Mouse (Mus musculus): ENCODE measurements around the gene Lrit2. TPM values are rescaled to one million over a fixed set of nuclear protein-coding genes. Genes with fewer than 3 reads are reported as not detected.

Gene Lrit2
- polyA plus RNA-seq, 1 experiment = not detected

- Histone ChIP-seq H3K4me1 (ENCODE audit: control insufficient read depth, insufficient read depth, insufficient read length) (no peaks in the 10 kb centered on the region), H3K4me3 (ENCODE audit: extremely low read depth, insufficient read depth, insufficient read length) (no peak overlapping the region), H3K36me3 (ENCODE audit: control insufficient read depth, insufficient read depth, low read length) (no peaks in the 10 kb centered on the region), H3K27ac (ENCODE audit: insufficient read depth, low read length) (no peak overlapping the region), H3K27me3 (ENCODE audit: control insufficient read depth, insufficient read depth, low read length) (0 out of 2 replicates have a peak, but pooled peaks cover 1% of the 10 kb centered on the region)
- TF ChIP-seq CTCF (IDR thresholded peaks at IDR 0.05; ENCODE audit: extremely low read depth, insufficient read depth, insufficient read length, insufficient replicate concordance) = no peak
- no peak for TF ChIP-seq POLR2A (IDR thresholded peaks at IDR 0.05; ENCODE audit: low read depth, low read length)
- 80% methylated on average over 4 of the region's 4 CpGs for WGBS
- no peak for DNase-seq (ENCODE audit: low read depth in 1 of 2, low spot score in 2 of 2)
Observed at GRCm38 (mm10) chr14:37095556-37095955, 27.8 kb downstream of the Lrit2 start.

GRCm38 (mm10) chr14:37097956-37098530 lies 30.3 kb downstream of the Lrit2 start, which contains the start of gene Cdhr1:
Gene Cdhr1, minus strand, starts transcription at chr14:37098347.
- no peak for TF ChIP-seq CTCF (IDR thresholded peaks at IDR 0.05; ENCODE audit: extremely low read depth, insufficient read depth, insufficient read length, insufficient replicate concordance)
- no peak for TF ChIP-seq POLR2A (IDR thresholded peaks at IDR 0.05; ENCODE audit: low read depth, low read length)
- Histone ChIP-seq H3K36me3 (ENCODE audit: control insufficient read depth, insufficient read depth, low read length) (no peaks in the 10 kb centered on the region), H3K4me3 (ENCODE audit: extremely low read depth, insufficient read depth, insufficient read length) (no peak within 1 kb of the TSS), H3K27me3 (ENCODE audit: control insufficient read depth, insufficient read depth, low read length) (0 out of 2 replicates have a peak, but pooled peaks cover 1% of the 10 kb centered on the region), H3K4me1 (ENCODE audit: control insufficient read depth, insufficient read depth, insufficient read length) (no peaks in the 10 kb centered on the region), H3K27ac (ENCODE audit: insufficient read depth, low read length) (no peak within 1 kb of the TSS)
- WGBS = 6% methylated on average over 30 of the region's 30 CpGs
- no peak for DNase-seq (ENCODE audit: low read depth in 1 of 2, low spot score in 2 of 2)

GRCm38 (mm10) chr14:37101531-37101930 lies 33.8 kb downstream of the Lrit2 start:
- 0 out of 2 replicates have a peak, but pooled peaks cover 1% of the 10 kb centered on the region for H3K27me3 ChIP-seq (ENCODE audit: control insufficient read depth, insufficient read depth, low read length)
- WGBS = 85% methylated on average over 5 of the region's 5 CpGs

GRCm38 (mm10) chr14:37102484-37102883 lies 34.8 kb downstream of the Lrit2 start:
- DNase-seq (ENCODE audit: low read depth in 1 of 2, low spot score in 2 of 2) = no peak
- Histone ChIP-seq H3K27ac (ENCODE audit: insufficient read depth, low read length) (no peak overlapping the region), H3K36me3 (ENCODE audit: control insufficient read depth, insufficient read depth, low read length) (no peaks in the 10 kb centered on the region), H3K4me3 (ENCODE audit: extremely low read depth, insufficient read depth, insufficient read length) (no peak overlapping the region), H3K4me1 (ENCODE audit: control insufficient read depth, insufficient read depth, insufficient read length) (no peaks in the 10 kb centered on the region), H3K27me3 (ENCODE audit: control insufficient read depth, insufficient read depth, low read length) (no peaks in the 10 kb centered on the region)
- 23% methylated on average over 3 of the region's 3 CpGs for WGBS
- no peak for TF ChIP-seq CTCF (IDR thresholded peaks at IDR 0.05; ENCODE audit: extremely low read depth, insufficient read depth, insufficient read length, insufficient replicate concordance)
- TF ChIP-seq POLR2A (IDR thresholded peaks at IDR 0.05; ENCODE audit: low read depth, low read length) = no peak

More at GRCm38 (mm10) chr14:37101531-37101930, 33.8 kb downstream of the Lrit2 start:
- DNase-seq (ENCODE audit: low read depth in 1 of 2, low spot score in 2 of 2) = no peak
- TF ChIP-seq POLR2A (IDR thresholded peaks at IDR 0.05; ENCODE audit: low read depth, low read length) = no peak
- no peak for TF ChIP-seq CTCF (IDR thresholded peaks at IDR 0.05; ENCODE audit: extremely low read depth, insufficient read depth, insufficient read length, insufficient replicate concordance)
- H3K36me3 ChIP-seq (ENCODE audit: control insufficient read depth, insufficient read depth, low read length) = no peaks in the 10 kb centered on the region
- no peak overlapping the region for H3K27ac ChIP-seq (ENCODE audit: insufficient read depth, low read length)
- H3K4me1 ChIP-seq (ENCODE audit: control insufficient read depth, insufficient read depth, insufficient read length) = no peaks in the 10 kb centered on the region
- H3K4me3 ChIP-seq (ENCODE audit: extremely low read depth, insufficient read depth, insufficient read length) = no peak overlapping the region

GRCm38 (mm10) chr14:37104747-37105146 lies 37.0 kb downstream of the Lrit2 start:
- Histone ChIP-seq H3K36me3 (ENCODE audit: control insufficient read depth, insufficient read depth, low read length) (no peaks in the 10 kb centered on the region), H3K27me3 (ENCODE audit: control insufficient read depth, insufficient read depth, low read length) (no peaks in the 10 kb centered on the region), H3K4me3 (ENCODE audit: extremely low read depth, insufficient read depth, insufficient read length) (no peak overlapping the region), H3K4me1 (ENCODE audit: control insufficient read depth, insufficient read depth, insufficient read length) (no peaks in the 10 kb centered on the region), H3K27ac (ENCODE audit: insufficient read depth, low read length) (no peak overlapping the region)
- no peak for DNase-seq (ENCODE audit: low read depth in 1 of 2, low spot score in 2 of 2)
- 80% methylated on average over 5 of the region's 5 CpGs for WGBS
- TF ChIP-seq POLR2A (IDR thresholded peaks at IDR 0.05; ENCODE audit: low read depth, low read length) (no peak), CTCF (IDR thresholded peaks at IDR 0.05; ENCODE audit: extremely low read depth, insufficient read depth, insufficient read length, insufficient replicate concordance) (no peak)

GRCm38 (mm10) chr14:37105846-37106245 lies 38.1 kb downstream of the Lrit2 start:
- no peaks in the 10 kb centered on the region for H3K36me3 ChIP-seq (ENCODE audit: control insufficient read depth, insufficient read depth, low read length)
- H3K27ac ChIP-seq (ENCODE audit: insufficient read depth, low read length) = no peak overlapping the region
- no peaks in the 10 kb centered on the region for H3K27me3 ChIP-seq (ENCODE audit: control insufficient read depth, insufficient read depth, low read length)
- WGBS = 50% methylated on average over 7 of the region's 7 CpGs
- H3K4me3 ChIP-seq (ENCODE audit: extremely low read depth, insufficient read depth, insufficient read length) = no peak overlapping the region
- DNase-seq (ENCODE audit: low read depth in 1 of 2, low spot score in 2 of 2) = no peak
- TF ChIP-seq CTCF (IDR thresholded peaks at IDR 0.05; ENCODE audit: extremely low read depth, insufficient read depth, insufficient read length, insufficient replicate concordance) (no peak), POLR2A (IDR thresholded peaks at IDR 0.05; ENCODE audit: low read depth, low read length) (no peak)
- H3K4me1 ChIP-seq (ENCODE audit: control insufficient read depth, insufficient read depth, insufficient read length) = no peaks in the 10 kb centered on the region

DNA sequence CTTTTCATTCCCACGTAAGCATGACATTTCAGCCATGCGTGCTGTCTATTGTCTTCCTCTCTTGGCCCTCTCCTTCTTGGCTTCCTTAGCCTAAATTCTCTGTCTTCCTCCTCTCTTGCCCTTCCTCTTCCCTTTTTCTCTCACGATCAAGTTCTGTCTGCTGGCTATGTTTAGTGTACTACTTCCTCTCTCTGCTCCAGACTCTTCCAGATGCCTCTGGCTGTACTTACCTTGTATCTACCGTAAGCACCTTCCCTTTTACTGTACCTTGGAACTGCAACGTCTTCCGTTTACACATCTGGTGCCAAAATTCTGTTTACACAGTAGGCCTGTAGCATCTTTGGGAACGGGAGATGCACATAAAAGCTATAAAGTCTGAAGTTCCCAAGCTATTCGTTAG lies 41.7 kb downstream of the Lrit2 start:
- no peak for DNase-seq (ENCODE audit: low read depth in 1 of 2, low spot score in 2 of 2)
- H3K27me3 ChIP-seq (ENCODE audit: control insufficient read depth, insufficient read depth, low read length) = no peaks in the 10 kb centered on the region
- H3K27ac ChIP-seq (ENCODE audit: insufficient read depth, low read length) = no peak overlapping the region
- no peak overlapping the region for H3K4me3 ChIP-seq (ENCODE audit: extremely low read depth, insufficient read depth, insufficient read length)
- no peaks in the 10 kb centered on the region for H3K4me1 ChIP-seq (ENCODE audit: control insufficient read depth, insufficient read depth, insufficient read length)
- 31% methylated on average over 8 of the region's 8 CpGs for WGBS
- no peaks in the 10 kb centered on the region for H3K36me3 ChIP-seq (ENCODE audit: control insufficient read depth, insufficient read depth, low read length)
- TF ChIP-seq POLR2A (IDR thresholded peaks at IDR 0.05; ENCODE audit: low read depth, low read length) = no peak
- TF ChIP-seq CTCF (IDR thresholded peaks at IDR 0.05; ENCODE audit: extremely low read depth, insufficient read depth, insufficient read length, insufficient replicate concordance) = no peak

All from spleen, adult 2 months (tissue).